Mouse (Mus musculus) embryonic fibroblast, embryonic 13.5 days (primary cell): ENCODE results near the gene Elf2.

ENCODE experiments used
- CTCF ChIP-seq: IDR thresholded peaks from 2 replicates; pipeline ENCODE4 v1.5.1; 2011; ENCODE audit warnings: mild to moderate bottlenecking, control low read depth, low read length, moderate library complexity, borderline replicate concordance; ENCODE audit not compliant: insufficient read depth
- POLR2A ChIP-seq: IDR thresholded peaks from 2 replicates; pipeline ENCODE4 v1.6.1; 2011; ENCODE audit warnings: low read depth, mild to moderate bottlenecking, control low read depth, low read length, moderate library complexity

DNA sequence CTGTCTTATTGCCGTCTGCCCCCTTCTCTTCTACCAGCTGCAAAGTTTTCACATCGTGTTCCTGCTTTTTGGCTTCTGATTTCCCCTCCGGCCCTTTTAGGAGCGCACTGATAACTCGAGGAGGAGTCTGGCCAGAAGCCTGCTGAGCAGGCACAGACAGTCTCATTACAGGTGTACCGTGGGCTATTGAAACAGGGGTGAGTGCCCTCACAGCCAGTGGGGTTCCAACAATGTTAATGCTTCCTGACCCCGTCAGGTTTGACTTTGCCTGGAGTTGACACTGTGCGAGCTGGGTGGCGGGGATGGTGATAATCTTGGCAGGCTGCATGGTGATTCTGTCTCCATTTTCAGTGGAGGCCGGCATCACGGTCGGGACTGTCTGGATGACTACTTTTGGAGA is 84.0 kb downstream of the Elf2 start:
- TF ChIP-seq POLR2A (no peak), CTCF (no peak)
